Mouse (Mus musculus) hindbrain, embryonic 11.5 days (tissue): ENCODE results near the gene Kif5c. TPM values are rescaled to one million over a fixed set of nuclear protein-coding genes. Genes with fewer than 3 reads are reported as not detected.
A peak's percentile ranks its signal among the peaks of the same experiment; 100 is the strongest.

ENCODE experiments used
- ATAC-seq: fragments of 200-750 bp; cut with Nextera tagmentation; 2 replicates; pipeline ENCODE4 v1.8.0; 2017; ENCODE audit warnings: mild to moderate bottlenecking, moderate TSS enrichment, moderate library complexity; ENCODE audit not compliant: low FRiP score
- DNase-seq: peaks from one replicate; pipeline ENCODE4 v3.0.0-alpha.2; 2015; ENCODE audit warnings: low spot score
- H3K27ac ChIP-seq: fragments of 300-500 bp; sonication (generic); 2 replicates; pipeline ENCODE4 v1.5.1; 2014; ENCODE audit warnings: mild to moderate bottlenecking, low read depth, low read length
- H3K27me3 ChIP-seq: fragments of 300-500 bp; sonication (generic); 2 replicates; pipeline ENCODE4 v1.6.1; 2014; ENCODE audit warnings: mild to moderate bottlenecking, low read length, moderate library complexity, mixed read lengths; ENCODE audit not compliant: control insufficient read depth, insufficient read depth
- H3K36me3 ChIP-seq: fragments of 300-500 bp; sonication (generic); 2 replicates; pipeline ENCODE4 v1.6.1; 2014; ENCODE audit warnings: mild to moderate bottlenecking, low read length, moderate library complexity, mixed read lengths; ENCODE audit not compliant: control insufficient read depth, insufficient read depth
- H3K4me1 ChIP-seq: fragments of 300-500 bp; sonication (generic); replicated peaks from 2 replicates; pipeline ENCODE4 v1.6.1; 2014; ENCODE audit warnings: low read length, mixed read lengths; ENCODE audit not compliant: control insufficient read depth, insufficient read depth
- H3K4me2 ChIP-seq: fragments of 300-500 bp; sonication (generic); replicated peaks from 2 replicates; pipeline ENCODE4 v1.6.1; 2014; ENCODE audit warnings: mild to moderate bottlenecking, low read depth, low read length
- H3K4me3 ChIP-seq: fragments of 300-500 bp; sonication (generic); 2 replicates; pipeline ENCODE4 v1.5.1; 2014; ENCODE audit warnings: low read depth, low read length
- H3K9ac ChIP-seq: fragments of 300-500 bp; sonication (generic); 2 replicates; pipeline ENCODE4 v1.6.1; 2014; ENCODE audit warnings: low read depth, low read length
- H3K9me3 ChIP-seq: fragments of 300-500 bp; sonication (generic); 2 replicates; pipeline ENCODE4 v1.6.1; 2016; ENCODE audit warnings: low read length; ENCODE audit not compliant: control insufficient read depth
- WGBS: fragments of 180-500 bp; shearing (Covaris S2); extraction: QIAGEN DNeasy Blood & Tissue Kit; methylation state at CpG from one replicate; pipeline ENCODE4 v1.1.7; 2014; 5-methylcytosine and 5-hydroxymethylcytosine counted together
- polyA plus RNA-seq: library from polyadenylated mRNA; unstranded; fragments of >200 nt; fragmentation: Nextera tagmentation; extraction: Ambion mirVana; gene quantifications from 2 replicates; pipeline ENCODE4 v1.2.1, GENCODE M21; 2014

Gene Kif5c
- polyA plus RNA-seq, 1 experiment from 2014 or later, result 112 TPM

DNA sequence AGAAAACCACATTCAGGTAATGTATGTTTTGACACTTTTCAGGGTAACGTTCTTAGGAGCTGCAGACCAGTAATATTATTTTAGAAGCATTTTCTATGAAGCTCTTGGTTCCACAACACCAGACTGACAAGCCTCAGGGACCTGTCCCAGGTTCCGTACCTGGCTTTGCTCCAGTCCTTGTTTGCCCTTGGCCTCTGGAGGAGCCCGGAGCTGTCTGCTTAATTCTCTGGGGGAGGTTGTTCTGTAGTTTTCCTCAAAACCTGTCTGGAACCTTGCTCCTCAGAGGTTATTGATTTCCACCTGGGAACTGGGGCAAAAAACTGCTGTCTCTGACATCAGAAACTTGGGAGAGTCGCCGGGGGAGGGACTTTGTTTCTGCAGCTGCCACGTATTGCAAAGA, 11.5 kb downstream of the Kif5c start:
- Histone ChIP-seq H3K4me3 (no peak overlapping the region), H3K27me3 (no peaks in the 10 kb centered on the region), H3K27ac (no peak overlapping the region), H3K9ac (no peak overlapping the region), H3K4me1 (peaks cover 10% of the 10 kb centered on the region), H3K9me3 (no peaks in the 10 kb centered on the region), H3K36me3 (no peaks in the 10 kb centered on the region), H3K4me2 (no peak overlapping the region)
- no peak for ATAC-seq
- no peak for DNase-seq
- WGBS, result 91% methylated on average over 6 of the region's 6 CpGs

DNA sequence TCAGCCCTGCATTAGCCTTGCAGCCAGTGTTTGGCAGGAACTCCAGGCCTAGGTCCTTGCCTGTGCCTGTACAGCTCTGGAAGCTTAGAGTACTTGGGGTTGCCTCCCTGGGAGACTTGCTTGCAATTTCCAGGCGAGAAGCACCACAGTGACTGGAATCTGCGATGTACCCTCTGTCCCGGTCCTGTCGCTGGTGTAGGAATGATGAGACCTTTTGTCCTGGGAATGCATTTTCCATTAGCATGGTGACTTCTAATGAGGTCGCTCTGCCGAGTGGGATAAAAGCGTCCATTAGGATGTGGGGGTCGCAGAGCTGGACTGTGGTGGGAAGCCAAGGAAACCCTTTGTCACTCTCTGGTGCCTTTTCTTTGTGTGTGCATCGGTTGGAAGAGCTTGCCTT, 14.1 kb downstream of the Kif5c start:
- Histone ChIP-seq H3K36me3 (no peaks in the 10 kb centered on the region), H3K4me2 (peak overlapping the region; percentile 32), H3K4me3 (no peak overlapping the region), H3K9ac (peak overlapping the region; percentile 32), H3K4me1 (peaks cover 10% of the 10 kb centered on the region), H3K27ac (peak overlapping the region; percentile 95), H3K27me3 (no peaks in the 10 kb centered on the region), H3K9me3 (no peaks in the 10 kb centered on the region)
- WGBS, result 23% methylated on average over 9 of the region's 9 CpGs
- DNase-seq (peak; percentile 72), ATAC-seq (peak; percentile 90)

DNA sequence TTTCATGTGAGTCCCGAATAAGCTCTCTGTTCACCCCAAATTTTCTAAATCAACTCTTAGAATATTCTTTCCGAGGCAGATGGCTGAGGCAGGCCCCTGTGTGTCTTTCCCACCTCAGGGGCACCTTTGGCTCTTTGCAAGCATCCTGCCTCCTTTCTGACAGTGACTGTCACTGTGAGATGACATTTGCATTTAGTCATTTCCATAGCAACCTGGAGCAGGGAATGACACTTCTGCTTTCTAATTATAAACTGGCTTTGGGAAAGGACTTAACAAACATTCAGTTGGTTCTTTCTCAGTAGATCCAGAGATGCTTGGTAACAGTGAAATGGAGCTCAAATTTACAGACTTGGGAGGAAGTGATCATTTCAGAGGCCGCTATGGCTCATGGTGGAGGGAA, 23.7 kb downstream of the Kif5c start:
- no peaks in the 10 kb centered on the region for H3K36me3 ChIP-seq
- H3K4me1 ChIP-seq, result no peaks in the 10 kb centered on the region
- DNase-seq (no peak), ATAC-seq (no peak)
- 91% methylated on average over 3 of the region's 3 CpGs for WGBS
- no peak overlapping the region for H3K4me2 ChIP-seq
- no peak overlapping the region for H3K4me3 ChIP-seq
- H3K27ac ChIP-seq, result no peak overlapping the region
- no peaks in the 10 kb centered on the region for H3K27me3 ChIP-seq
- H3K9me3 ChIP-seq, result no peaks in the 10 kb centered on the region
- H3K9ac ChIP-seq, result no peak overlapping the region

DNA sequence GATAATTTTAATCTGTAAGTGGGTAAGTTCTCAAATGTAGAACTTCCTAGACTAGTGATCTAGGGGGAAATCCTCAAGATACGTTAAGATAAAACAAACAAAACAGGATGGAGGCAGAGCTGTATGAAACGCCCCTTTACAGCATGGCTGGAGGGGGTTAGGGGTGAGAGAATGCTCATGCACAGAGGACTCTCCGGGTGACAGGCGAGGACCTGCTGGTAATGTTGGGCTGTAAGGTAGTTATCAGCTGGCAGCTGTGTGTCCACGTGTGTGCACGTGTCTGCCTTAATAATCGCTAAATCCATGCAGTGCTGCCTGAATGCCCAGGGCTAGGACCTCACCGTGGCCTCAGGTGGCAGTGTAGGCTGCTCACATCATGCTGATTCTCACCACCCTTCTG, 24.7 kb downstream of the Kif5c start:
- Histone ChIP-seq H3K4me3 (no peak overlapping the region), H3K27me3 (no peaks in the 10 kb centered on the region), H3K9ac (no peak overlapping the region), H3K4me2 (no peak overlapping the region), H3K9me3 (no peaks in the 10 kb centered on the region), H3K4me1 (no peaks in the 10 kb centered on the region), H3K27ac (no peak overlapping the region), H3K36me3 (no peaks in the 10 kb centered on the region)
- ATAC-seq (no peak), DNase-seq (no peak)
- 91% methylated on average over 8 of the region's 8 CpGs for whole genome bisulfite sequencing

DNA sequence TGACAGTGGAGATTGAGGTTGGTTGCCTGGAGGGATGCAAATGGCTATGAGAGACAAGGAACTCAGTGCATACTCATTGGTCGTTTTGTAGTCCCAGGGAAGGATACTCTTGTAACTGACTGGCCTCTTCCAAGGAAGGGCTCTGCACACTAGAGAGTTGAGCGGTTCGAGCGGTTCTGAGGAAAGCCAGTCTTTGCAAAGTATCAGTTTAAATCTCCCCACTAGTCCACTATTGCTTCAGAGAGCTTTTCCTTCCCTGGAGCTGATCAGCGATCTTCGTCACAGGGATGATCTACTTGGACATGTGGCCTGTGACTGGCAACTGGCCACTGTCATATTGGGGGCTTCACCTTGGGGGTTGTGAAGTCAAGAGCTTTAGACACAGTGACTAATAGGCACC, 28.5 kb downstream of the Kif5c start:
- Histone ChIP-seq H3K36me3 (no peaks in the 10 kb centered on the region), H3K4me1 (no peaks in the 10 kb centered on the region), H3K27ac (0 out of 2 replicates have a peak overlapping the region, but pooled peaks have one; percentile 9), H3K9me3 (no peaks in the 10 kb centered on the region), H3K4me2 (no peak overlapping the region), H3K4me3 (no peak overlapping the region), H3K9ac (no peak overlapping the region), H3K27me3 (no peaks in the 10 kb centered on the region)
- WGBS, result 87% methylated on average over 6 of the region's 6 CpGs
- DNase-seq (no peak), ATAC-seq (no peak)

DNA sequence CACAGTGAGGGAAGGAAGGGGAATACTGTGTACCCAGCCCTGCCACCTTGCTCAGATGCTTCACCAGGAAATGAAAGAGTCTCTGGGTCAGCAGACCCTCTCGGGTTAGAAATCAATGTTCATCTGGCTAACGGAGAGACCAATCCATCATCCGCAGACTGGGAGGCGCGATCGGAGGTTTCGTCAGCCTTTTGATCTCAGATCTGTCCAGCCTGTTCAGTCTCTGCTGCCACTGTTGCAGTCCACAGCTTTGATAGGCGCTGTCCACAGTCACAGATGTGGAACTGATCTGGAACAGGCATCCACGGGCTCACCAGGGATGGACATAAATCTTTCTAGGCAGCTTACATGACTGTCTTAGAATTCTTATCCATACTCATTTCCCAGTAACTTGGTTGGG, 29.2 kb downstream of the Kif5c start:
- Histone ChIP-seq H3K27me3 (no peaks in the 10 kb centered on the region), H3K27ac (no peak overlapping the region), H3K4me1 (no peaks in the 10 kb centered on the region), H3K36me3 (no peaks in the 10 kb centered on the region), H3K4me3 (no peak overlapping the region), H3K4me2 (no peak overlapping the region), H3K9ac (no peak overlapping the region), H3K9me3 (no peaks in the 10 kb centered on the region)
- 0 out of 2 replicates have a peak, but pooled peaks have one; percentile 50 for ATAC-seq
- WGBS, result 56% methylated on average over 9 of the region's 9 CpGs
- DNase-seq, result no peak

DNA sequence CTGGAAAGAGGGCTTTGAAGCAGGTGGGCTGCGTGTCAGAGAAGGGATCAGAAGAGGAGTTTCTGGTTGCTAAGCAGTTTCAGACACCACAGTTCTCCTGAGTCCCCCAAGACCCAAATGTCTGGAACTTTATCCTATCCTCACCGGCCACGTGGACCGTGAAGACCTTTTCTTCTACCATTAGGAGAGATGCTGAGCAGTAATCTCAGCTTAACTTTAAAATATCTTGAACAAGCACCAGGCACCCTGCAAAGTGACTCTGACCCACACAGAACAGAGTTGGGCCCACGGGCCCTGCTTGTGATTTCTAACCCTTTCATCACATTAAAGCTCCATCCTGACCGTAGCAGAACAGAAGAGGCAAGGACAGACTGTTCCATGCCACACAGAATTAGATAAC, 29.7 kb downstream of the Kif5c start:
- H3K9ac ChIP-seq, result no peak overlapping the region
- WGBS, result 90% methylated on average over 6 of the region's 6 CpGs
- no peaks in the 10 kb centered on the region for H3K27me3 ChIP-seq
- H3K36me3 ChIP-seq, result no peaks in the 10 kb centered on the region
- H3K27ac ChIP-seq, result no peak overlapping the region
- DNase-seq (no peak), ATAC-seq (0 out of 2 replicates have a peak, but pooled peaks have one; percentile 6)
- H3K4me2 ChIP-seq, result no peak overlapping the region
- H3K9me3 ChIP-seq, result no peaks in the 10 kb centered on the region
- no peak overlapping the region for H3K4me3 ChIP-seq
- H3K4me1 ChIP-seq, result no peaks in the 10 kb centered on the region

DNA sequence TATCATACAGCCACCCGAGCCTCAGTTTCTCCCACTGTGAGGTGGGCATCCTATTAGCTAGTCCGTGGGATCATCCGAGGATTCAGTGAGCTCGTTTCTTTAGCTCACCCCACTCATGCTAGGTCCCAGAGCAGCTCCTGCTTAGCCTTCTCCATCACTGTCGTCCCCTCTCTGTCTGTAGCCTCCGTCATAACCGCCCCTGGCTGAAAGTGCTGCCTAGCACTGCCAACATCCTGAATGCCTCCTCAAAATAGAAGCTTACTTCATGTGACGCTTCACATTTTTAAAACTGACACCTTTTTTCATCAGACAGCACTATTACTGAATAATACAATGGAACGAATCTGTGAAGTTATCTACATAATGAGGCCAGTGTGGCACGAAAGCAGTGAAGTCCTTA, 30.1 kb downstream of the Kif5c start:
- Histone ChIP-seq H3K27ac (no peak overlapping the region), H3K36me3 (no peaks in the 10 kb centered on the region), H3K27me3 (no peaks in the 10 kb centered on the region), H3K9me3 (no peaks in the 10 kb centered on the region), H3K4me3 (no peak overlapping the region), H3K9ac (no peak overlapping the region), H3K4me2 (no peak overlapping the region), H3K4me1 (no peaks in the 10 kb centered on the region)
- DNase-seq, result no peak
- no peak for ATAC-seq
- WGBS, result 82% methylated on average over 10 of the region's 10 CpGs

DNA sequence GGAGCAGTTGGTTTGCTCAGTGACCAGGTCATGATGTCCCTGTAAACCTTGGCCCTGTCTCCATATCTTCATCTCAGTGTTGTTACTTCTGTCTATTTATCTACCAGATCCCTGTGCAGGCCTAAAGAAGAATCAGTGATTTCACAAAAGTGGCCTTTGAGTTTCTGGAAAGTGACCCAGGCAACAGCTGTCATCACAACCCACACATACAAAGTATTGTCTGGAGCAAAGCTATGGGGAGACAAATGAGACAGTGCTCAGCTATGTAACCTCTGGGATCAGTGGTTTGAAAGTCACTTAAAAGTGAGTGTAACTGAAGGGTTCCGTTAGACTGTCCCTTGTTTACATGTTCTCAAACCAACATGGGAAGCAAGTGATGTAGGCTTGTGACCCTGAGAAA, 32.6 kb downstream of the Kif5c start:
- no peak for DNase-seq
- H3K9ac ChIP-seq, result no peak overlapping the region
- no peaks in the 10 kb centered on the region for H3K9me3 ChIP-seq
- 69% methylated on average over 1 of the region's 1 CpGs for WGBS
- H3K36me3 ChIP-seq, result no peaks in the 10 kb centered on the region
- H3K4me1 ChIP-seq, result peaks cover 4% of the 10 kb centered on the region; the same call in 1 of the 2 replicates
- no peak overlapping the region for H3K4me2 ChIP-seq
- H3K27ac ChIP-seq, result no peak overlapping the region
- no peak for ATAC-seq
- H3K27me3 ChIP-seq, result no peaks in the 10 kb centered on the region
- no peak overlapping the region for H3K4me3 ChIP-seq
